Comparison of ENCODE assay signal across 14 mouse cellular contexts in the genomic region with DNA sequence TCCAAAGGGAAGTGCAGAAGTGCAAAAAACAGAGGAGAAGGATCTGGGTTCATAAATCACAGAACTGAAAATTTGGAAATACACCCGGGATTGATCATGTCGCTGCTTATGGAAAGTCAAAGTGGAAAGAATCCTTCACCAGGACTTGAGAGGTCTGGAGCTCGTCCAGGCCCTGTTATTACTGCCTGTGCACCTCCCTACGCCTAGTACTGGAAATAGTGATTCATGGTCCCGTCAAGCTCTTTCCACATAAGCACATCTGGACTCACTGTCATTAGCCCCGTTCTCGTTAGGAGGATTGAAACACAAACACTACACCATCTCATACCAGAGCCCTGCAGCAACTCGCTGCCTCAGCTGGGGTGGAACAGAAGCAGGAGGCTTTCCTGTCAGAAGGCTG.
DNase-seq lines count a peak whose midpoint lies in the region; ATAC-seq and TF ChIP-seq lines count a peak whose summit lies in the region.
"Had no signal": no experiment of that assay in that cellular context is flagged by ENCODE, and none has a peak within 500 bp of the region (broad histone marks: within the 10 kb centered on the region; RNA-seq: fewer than 3 reads in every experiment).

No protein-coding gene starts in this region.

- H3K4me3 ChIP-seq in lung, embryonic 14.5 days (ENCODE audit: low read depth, low read length) = no peak overlapping the region
- H3K4me3 ChIP-seq in myocyte = no peak overlapping the region
- H3K4me3 ChIP-seq in liver, embryonic 12.5 days = no peak overlapping the region
- H3K4me3 ChIP-seq: erythroblast, embryonic 14.5 days; lung, embryonic 15.5 days had no signal

- H3K4me2 ChIP-seq in lung, embryonic 14.5 days = no peak overlapping the region
- peak overlapping the region; percentile 45 for H3K4me2 ChIP-seq in myocyte (ENCODE audit: low read depth)
- no peak overlapping the region for H3K4me2 ChIP-seq in liver, embryonic 12.5 days
- H3K4me2 ChIP-seq: lung, embryonic 15.5 days had no signal

- DNase-seq in CD4-positive, CD25-positive, alpha-beta regulatory T cell, adult 2 months (ENCODE audit: low read depth, low spot score) = peak; percentile 21
- peak; percentile 8 for DNase-seq in lung, embryonic 14.5 days
- DNase-seq in lung, postnatal 4 days = no peak
- DNase-seq in heart, postnatal 25 days (ENCODE audit: low spot score) = peak; percentile 9
- DNase-seq: adrenal gland, postnatal 36 days; cerebellum, postnatal 10 days; kidney, adult 9 months; thymus, postnatal 25 days had no signal

- H3K27me3 ChIP-seq in lung, embryonic 14.5 days (ENCODE audit: insufficient read depth, low read length) = no peaks in the 10 kb centered on the region
- no peaks in the 10 kb centered on the region for H3K27me3 ChIP-seq in myocyte (ENCODE audit: control insufficient read depth, insufficient read depth, insufficient read length)
- H3K27me3 ChIP-seq in liver, embryonic 12.5 days (replicated peaks) = no peaks in the 10 kb centered on the region
- H3K27me3 ChIP-seq: lung, embryonic 15.5 days had no signal

- no peak for TF ChIP-seq POLR2A in myocyte (IDR thresholded peaks at IDR 0.05; ENCODE audit: insufficient read length, low read depth)

- no peaks in the 10 kb centered on the region for H3K4me1 ChIP-seq in lung, embryonic 14.5 days (ENCODE audit: insufficient read depth)
- H3K4me1 ChIP-seq in liver, embryonic 12.5 days = no peaks in the 10 kb centered on the region
- H3K4me1 ChIP-seq: lung, embryonic 15.5 days had no signal

- intact Hi-C loops in heart, postnatal 25 days (cut with DNase I) = no loop called here

- WGBS in lung, embryonic 14.5 days = 53% methylated on average over 8 of the region's 8 CpGs
- WGBS in liver, embryonic 12.5 days (ENCODE audit: insufficient replicate concordance) = 67% methylated on average over 8 of the region's 8 CpGs

- no peaks in the 10 kb centered on the region for H3K79me2 ChIP-seq in myocyte (ENCODE audit: control insufficient read depth, insufficient read depth)

- H3K9me3 ChIP-seq in lung, embryonic 14.5 days (ENCODE audit: low read depth, low read length) = no peaks in the 10 kb centered on the region
- no peaks in the 10 kb centered on the region for H3K9me3 ChIP-seq in liver, embryonic 12.5 days (replicated peaks)
- H3K9me3 ChIP-seq: lung, embryonic 15.5 days had no signal

- no peak overlapping the region for H3K27ac ChIP-seq in lung, embryonic 14.5 days (ENCODE audit: low read depth)
- H3K27ac ChIP-seq in liver, embryonic 12.5 days = no peak overlapping the region
- H3K27ac ChIP-seq: lung, embryonic 15.5 days had no signal

- H3K9ac ChIP-seq in lung, embryonic 14.5 days = no peak overlapping the region
- H3K9ac ChIP-seq in liver, embryonic 12.5 days = no peak overlapping the region
- H3K9ac ChIP-seq: lung, embryonic 15.5 days had no signal

- no peak for ATAC-seq in CD4-positive, CD25-positive, alpha-beta regulatory T cell, adult 4 months
- ATAC-seq in lung, embryonic 14.5 days (ENCODE audit: insufficient read depth) = no peak
- ATAC-seq in liver, embryonic 12.5 days = no peak
- ATAC-seq in activated CD4-positive, CD25-positive, alpha-beta regulatory T cell, adult 4 months = no peak

- H3ac ChIP-seq in myocyte (ENCODE audit: control insufficient read depth, insufficient read length) = no peak overlapping the region

- TF ChIP-seq CTCF in lung, embryonic 14.5 days (IDR thresholded peaks at IDR 0.05; ENCODE audit: low read depth) = no peak

- no peaks in the 10 kb centered on the region for H3K36me3 ChIP-seq in lung, embryonic 14.5 days (ENCODE audit: insufficient read depth)
- H3K36me3 ChIP-seq in myocyte (ENCODE audit: control insufficient read depth, insufficient read depth) = no peaks in the 10 kb centered on the region
- H3K36me3 ChIP-seq in liver, embryonic 12.5 days = no peaks in the 10 kb centered on the region
- H3K36me3 ChIP-seq: lung, embryonic 15.5 days had no signal

TF ChIP-seq in myocyte, 11 proteins besides CTCF, POLR2A, EP300 and RAD21:
- TF ChIP-seq CEBPB (IDR thresholded peaks at IDR 0.05; ENCODE audit: insufficient read depth, poor library complexity, severe bottlenecking) = no peak
- TF ChIP-seq POLR2AphosphoS2 (IDR thresholded peaks at IDR 0.05; ENCODE audit: insufficient read length, low read depth) = no peak
- no peak for TF ChIP-seq SRF (IDR thresholded peaks at IDR 0.05; ENCODE audit: control insufficient read depth, insufficient read length, low read depth)
- no peak for TF ChIP-seq TCF12 (IDR thresholded peaks at IDR 0.05; ENCODE audit: insufficient read depth, poor library complexity, severe bottlenecking)
- no peak for TF ChIP-seq TCF3 (IDR thresholded peaks at IDR 0.05; ENCODE audit: insufficient read length, low read depth)
- no peak for TF ChIP-seq MAX (IDR thresholded peaks at IDR 0.05; ENCODE audit: low read depth)
- TF ChIP-seq MYOG (IDR thresholded peaks at IDR 0.05; ENCODE audit: control insufficient read depth in 1 of 3, insufficient read depth in 1 of 3, insufficient read length in 2 of 3, low read depth in 2 of 3) = no peak
- TF ChIP-seq USF1 (IDR thresholded peaks at IDR 0.05; ENCODE audit: low read depth) = no peak
- no peak for TF ChIP-seq E2F4 (IDR thresholded peaks at IDR 0.05; ENCODE audit: insufficient read depth)
- TF ChIP-seq REST (IDR thresholded peaks at IDR 0.05; ENCODE audit: insufficient read depth, insufficient read length) = no peak
- no peak for TF ChIP-seq MYOD1 (IDR thresholded peaks at IDR 0.05; ENCODE audit: control insufficient read depth in 1 of 3, insufficient read length in 2 of 3, low read depth in 2 of 3)

Comparison
In these comparisons a context has a peak if more than half of its experiments do, and no peak if none do; other contexts are left out.
1. DNase-seq: peak in CD4-positive, CD25-positive, alpha-beta regulatory T cell, adult 2 months (single experiment), lung, embryonic 14.5 days (single experiment) and heart, postnatal 25 days (single experiment); none in lung, postnatal 4 days (0 of 2).